In the genomic region with DNA sequence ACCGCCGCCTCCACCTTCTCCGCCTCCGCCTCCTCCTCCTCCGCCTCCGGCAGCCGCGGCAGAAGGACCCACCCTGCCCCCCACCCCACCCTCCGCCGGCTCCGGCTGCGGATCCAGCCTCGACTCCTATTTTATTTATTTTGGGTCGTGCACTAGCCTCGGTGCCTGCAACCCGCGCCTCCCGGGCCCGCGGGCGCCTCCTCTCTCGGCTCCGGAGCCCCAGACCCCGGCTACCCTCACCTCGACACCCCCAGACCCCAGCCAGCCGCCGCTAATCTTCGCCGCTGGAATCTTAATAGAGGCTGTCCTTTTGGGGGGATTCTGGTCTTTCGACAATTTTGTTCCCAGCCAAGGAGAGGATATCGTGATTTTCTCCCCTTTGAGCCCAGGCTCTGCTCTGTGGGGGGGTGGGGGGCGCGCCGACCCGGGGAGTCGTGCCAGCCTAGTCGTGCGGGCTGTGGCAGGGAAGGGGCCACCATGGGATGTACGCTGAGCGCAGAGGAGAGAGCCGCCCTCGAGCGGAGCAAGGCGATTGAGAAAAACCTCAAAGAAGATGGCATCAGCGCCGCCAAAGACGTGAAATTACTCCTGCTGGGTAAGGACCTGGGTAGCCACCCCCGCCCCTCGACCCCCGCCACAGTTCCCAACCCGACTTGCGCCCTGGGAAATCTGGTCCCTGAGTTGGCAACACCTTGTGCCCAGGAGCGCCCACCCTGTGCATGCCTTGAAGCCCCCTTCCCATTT, we compare ENCODE assay signal across 8 mouse cellular contexts. TPM values are rescaled to one million over a fixed set of nuclear protein-coding genes. Genes with fewer than 3 reads are reported as not detected.
DNase-seq lines count a peak whose midpoint lies in the region; ATAC-seq and TF ChIP-seq lines count a peak whose summit lies in the region.

No protein-coding gene starts in this region.

- TF ChIP-seq CTCF in midbrain, postnatal 0 days (IDR thresholded peaks at IDR 0.05), result no peak

- peak overlapping the region; percentile 89 for H3K4me2 ChIP-seq in heart, embryonic 12.5 days
- peak overlapping the region; percentile 79 for H3K4me2 ChIP-seq in hindbrain, embryonic 15.5 days
- peak overlapping the region; percentile 82 for H3K4me2 ChIP-seq in midbrain, postnatal 0 days (ENCODE audit: low read depth, low read length, poor library complexity, severe bottlenecking)

- peak overlapping the region; percentile 67 for H3K4me3 ChIP-seq in heart, embryonic 12.5 days
- peak overlapping the region; percentile 86 for H3K4me3 ChIP-seq in hindbrain, embryonic 15.5 days
- H3K4me3 ChIP-seq in midbrain, postnatal 0 days (ENCODE audit: low read depth, low read length), result peak overlapping the region; percentile 82

- WGBS in heart, embryonic 12.5 days, result under 1% methylated on average over 49 of the region's 53 CpGs
- under 1% methylated on average over 46 of the region's 53 CpGs for WGBS in hindbrain, embryonic 15.5 days
- under 1% methylated on average over 45 of the region's 53 CpGs for WGBS in midbrain, postnatal 0 days

- H3K4me1 ChIP-seq in heart, embryonic 12.5 days (replicated peaks), result peaks cover 26% of the 10 kb centered on the region
- H3K4me1 ChIP-seq in hindbrain, embryonic 15.5 days (replicated peaks), result peaks cover 35% of the 10 kb centered on the region
- 0 out of 2 replicates have a peak, but pooled peaks cover 10% of the 10 kb centered on the region for H3K4me1 ChIP-seq in midbrain, postnatal 0 days (ENCODE audit: insufficient read depth, low read length)

- peak overlapping the region; percentile 74 for H3K9ac ChIP-seq in heart, embryonic 12.5 days
- peak overlapping the region; percentile 95 for H3K9ac ChIP-seq in hindbrain, embryonic 15.5 days
- H3K9ac ChIP-seq in midbrain, postnatal 0 days (replicated peaks; ENCODE audit: low read length, poor library complexity, severe bottlenecking), result peak overlapping the region; percentile 97

- peaks cover 24% of the 10 kb centered on the region for H3K27me3 ChIP-seq in heart, embryonic 12.5 days (replicated peaks)
- H3K27me3 ChIP-seq in hindbrain, embryonic 15.5 days, result no peaks in the 10 kb centered on the region
- H3K27me3 ChIP-seq in midbrain, postnatal 0 days (ENCODE audit: insufficient read depth, low read length), result no peaks in the 10 kb centered on the region

- no peaks in the 10 kb centered on the region for H3K9me3 ChIP-seq in heart, embryonic 12.5 days (replicated peaks)
- no peaks in the 10 kb centered on the region for H3K9me3 ChIP-seq in hindbrain, embryonic 15.5 days
- no peaks in the 10 kb centered on the region for H3K9me3 ChIP-seq in midbrain, postnatal 0 days (ENCODE audit: low read length)

- H3K36me3 ChIP-seq in heart, embryonic 12.5 days, result no peaks in the 10 kb centered on the region
- no peaks in the 10 kb centered on the region for H3K36me3 ChIP-seq in hindbrain, embryonic 15.5 days
- H3K36me3 ChIP-seq in midbrain, postnatal 0 days (ENCODE audit: insufficient read depth, low read length), result no peaks in the 10 kb centered on the region

- no peak for DNase-seq in heart, adult 18-20 months
- peak; percentile 43 for DNase-seq in 3134 (ENCODE audit: extremely low read depth, insufficient read length, low spot score)
- peak; percentile 78 for DNase-seq in cerebellum, adult 9-10 months
- peak; percentile 40 for DNase-seq in midbrain, postnatal 0 days (ENCODE audit: low spot score)
- DNase-seq in testis, postnatal 10 days (ENCODE audit: low spot score), result no peak

- no peak for ATAC-seq in heart, embryonic 12.5 days (ENCODE audit: insufficient number of reproducible peaks, low FRiP score)
- ATAC-seq in hindbrain, embryonic 15.5 days (ENCODE audit: low FRiP score, low read depth), result peak; percentile 16; the same call in 1 of the 2 replicates
- ATAC-seq in midbrain, postnatal 0 days (ENCODE audit: low FRiP score), result peak; percentile 24; the same call in 1 of the 2 replicates
- no peak for ATAC-seq in CD4-positive, CD25-positive, alpha-beta regulatory T cell, adult 4 months

- H3K27ac ChIP-seq in heart, embryonic 12.5 days (ENCODE audit: poor library complexity, severe bottlenecking), result peak overlapping the region; percentile 37; the same call in 1 of the 2 replicates
- H3K27ac ChIP-seq in hindbrain, embryonic 15.5 days (replicated peaks), result peak overlapping the region; percentile 99
- peak overlapping the region; percentile 97 for H3K27ac ChIP-seq in midbrain, postnatal 0 days (ENCODE audit: low read depth, low read length)

RNA-seq across cellular contexts. Expression of gene Gnao1, which starts 1.3 kb away (rescaled TPM):
- polyA plus RNA-seq in heart, embryonic 12.5 days (2016; fragmentation: Nextera tagmentation; extraction: Ambion mirVana), result 18.7 and 19.3 TPM in 2 replicates
- 10 to 100 TPM; 20.7 to 21.7 TPM for total RNA-seq in heart, adult 18-20 months (2021)
- polyA plus RNA-seq in hindbrain, embryonic 15.5 days (2015; fragmentation: Nextera tagmentation; extraction: Ambion mirVana), result 225 and 267 TPM in 2 replicates
- total RNA-seq in midbrain, postnatal 0 days (2014; rRNA removed), result 363 and 375 TPM in 2 replicates
- polyA plus RNA-seq in midbrain, postnatal 0 days (2015; fragmentation: Nextera tagmentation; extraction: Ambion mirVana), result 301 and 312 TPM in 2 replicates
- polyA plus RNA-seq in CD4-positive, CD25-positive, alpha-beta regulatory T cell, adult 4 months (2017; shearing (Covaris generic)), result under 1 TPM in 1 of 2 experiments, not detected in 1; 0.43 TPM

Comparison
In these comparisons a context has a peak if more than half of its experiments do, and no peak if none do; other contexts are left out.
1. ATAC-seq: peak in hindbrain, embryonic 15.5 days (single experiment) and midbrain, postnatal 0 days (single experiment); none in heart, embryonic 12.5 days (single experiment) and CD4-positive, CD25-positive, alpha-beta regulatory T cell, adult 4 months (single experiment).
2. H3K27ac ChIP-seq: peak in every context shown above with its lines; median percentile 99 in hindbrain, embryonic 15.5 days; 97 in midbrain, postnatal 0 days; 37 in heart, embryonic 12.5 days.
3. DNase-seq: peak in 3134 (single experiment), cerebellum, adult 9-10 months (single experiment) and midbrain, postnatal 0 days (single experiment); none in heart, adult 18-20 months (0 of 2) and testis, postnatal 10 days (single experiment).
4. RNA of gene Gnao1, which starts 1.3 kb away (polyA plus RNA-seq): 301 to 312 TPM in midbrain, postnatal 0 days, 225 to 267 TPM in hindbrain, embryonic 15.5 days and 18.7 to 19.3 TPM in heart, embryonic 12.5 days; 0.43 TPM in CD4-positive, CD25-positive, alpha-beta regulatory T cell, adult 4 months; every median in the first group is over 10 times any median in the second.
5. Peak in every context shown above with its lines, with median percentiles within 50 percentile points of each other: H3K4me2 ChIP-seq, H3K4me3 ChIP-seq and H3K9ac ChIP-seq.